Mouse (Mus musculus) heart, adult 8-10 months (tissue): Measurements from ENCODE around the gene Irf8. TPM values are rescaled to one million over a fixed set of nuclear protein-coding genes. Genes with fewer than 3 reads are reported as not detected.

ENCODE experiments used
- DNase-seq: peaks from one replicate; pipeline ENCODE4 v3.0.0; 2022; ENCODE audit warnings: low spot score
- total RNA-seq, 4 experiments: library from RNA; stranded (reverse); gene quantifications; 2 replicates each; pipeline ENCODE4 v1.2.4; 2022

The Irf8 gene
- 1 to 10 TPM; 2.6 to 4.0 (median 4.0) TPM for total RNA-seq

GRCm38 (mm10) chr8:120735770-120736481 is at the start of gene Irf8:
Gene Irf8, plus strand, starts transcription at chr8:120736358.
- DNase-seq: peak; percentile 83

GRCm38 (mm10) chr8:120686576-120686975 is 49.6 kb upstream of the Irf8 start:
- no peak for DNase-seq

- DNase-seq: peak; percentile 62
These were observed 48.4 kb upstream of the Irf8 start for GRCm38 (mm10) chr8:120687786-120688185.

GRCm38 (mm10) chr8:120688511-120688910 is 47.6 kb upstream of the Irf8 start:
- no peak for DNase-seq

GRCm38 (mm10) chr8:120692934-120693333 is 43.2 kb upstream of the Irf8 start:
- DNase-seq: no peak

GRCm38 (mm10) chr8:120693861-120694493 is 42.2 kb upstream of the Irf8 start:
- DNase-seq: no peak

GRCm38 (mm10) chr8:120696401-120697153 is 39.6 kb upstream of the Irf8 start:
- peak; percentile 48 for DNase-seq

- no peak for DNase-seq
These were observed 38.8 kb upstream of the Irf8 start for GRCm38 (mm10) chr8:120697154-120697978.

GRCm38 (mm10) chr8:120697979-120698272 is 38.2 kb upstream of the Irf8 start:
- no peak for DNase-seq

GRCm38 (mm10) chr8:120698426-120698825 is 37.7 kb upstream of the Irf8 start:
- DNase-seq: no peak

GRCm38 (mm10) chr8:120699079-120699478 is 37.1 kb upstream of the Irf8 start:
- no peak for DNase-seq

- no peak for DNase-seq
These were observed 36.6 kb upstream of the Irf8 start for GRCm38 (mm10) chr8:120699565-120699964.

GRCm38 (mm10) chr8:120700053-120700452 is 36.1 kb upstream of the Irf8 start:
- no peak for DNase-seq

GRCm38 (mm10) chr8:120701758-120702465 is 34.2 kb upstream of the Irf8 start:
- no peak for DNase-seq

- peak; percentile 55 for DNase-seq
These were observed 32.0 kb upstream of the Irf8 start for GRCm38 (mm10) chr8:120704203-120704602.

- no peak for DNase-seq
These were observed 31.0 kb upstream of the Irf8 start for GRCm38 (mm10) chr8:120705163-120705562.

- DNase-seq: no peak
These were observed 30.0 kb upstream of the Irf8 start for GRCm38 (mm10) chr8:120706193-120706592.

GRCm38 (mm10) chr8:120709176-120709575 is 27.0 kb upstream of the Irf8 start:
- DNase-seq: no peak

GRCm38 (mm10) chr8:120715200-120715599 is 21.0 kb upstream of the Irf8 start:
- DNase-seq: no peak

- DNase-seq: no peak
These were observed 20.0 kb upstream of the Irf8 start for GRCm38 (mm10) chr8:120715996-120716680.
